Mouse (Mus musculus) liver, embryonic 11.5 days (tissue): ENCODE results near the gene Prl2c5. TPM values are rescaled to one million over a fixed set of nuclear protein-coding genes. Genes with fewer than 3 reads are reported as not detected.

Experiments
- polyA plus RNA-seq: library from polyadenylated mRNA; unstranded; fragments of >200 nt; fragmentation: Nextera tagmentation; extraction: Ambion mirVana; gene quantifications from 2 replicates; pipeline ENCODE4 v1.2.1, GENCODE M21; 2014

The Prl2c5 gene
- polyA plus RNA-seq, 1 experiment from 2014 or later, result not detected

Other genes with a start within 250 kb of the Prl2c5 start
- gene Prl2c2, start 177.3 kb upstream of the Prl2c5 start, polyA plus RNA-seq, result 0.53 TPM in 1 of 2 replicates, not detected in the other
- gene Gpr137b, start 211.3 kb downstream of the Prl2c5 start, polyA plus RNA-seq, result 4.5 and 5.4 TPM in 2 replicates